Mouse (Mus musculus) hindbrain, embryonic 16.5 days (tissue): Measurements from ENCODE around the gene Zeb2. TPM values are rescaled to one million over a fixed set of nuclear protein-coding genes. Genes with fewer than 3 reads are reported as not detected.

Source experiments
- ATAC-seq: fragments of 200-750 bp; cut with Nextera tagmentation; 2 replicates; pipeline ENCODE4 v1.8.0; 2017; ENCODE audit warnings: moderate TSS enrichment, moderate library complexity
- H3K27ac ChIP-seq: fragments of 300-500 bp; sonication (generic); 2 replicates; pipeline ENCODE4 v1.5.1; 2014; ENCODE audit warnings: low read depth, mild to moderate bottlenecking, control low read depth, low read length, moderate library complexity
- H3K27me3 ChIP-seq: fragments of 300-500 bp; sonication (generic); replicated peaks from 2 replicates; pipeline ENCODE4 v1.6.1; 2014; ENCODE audit warnings: low read length; ENCODE audit not compliant: control insufficient read depth, insufficient read depth
- H3K36me3 ChIP-seq: fragments of 300-500 bp; sonication (generic); 2 replicates; pipeline ENCODE4 v1.6.1; 2014; ENCODE audit warnings: mild to moderate bottlenecking, low read length, moderate library complexity, mixed read lengths; ENCODE audit not compliant: control insufficient read depth, insufficient read depth
- H3K4me1 ChIP-seq: fragments of 300-500 bp; sonication (generic); 2 replicates; pipeline ENCODE4 v1.6.1; 2014; ENCODE audit warnings: low read depth, low read length; ENCODE audit not compliant: control insufficient read depth, insufficient read depth
- H3K4me2 ChIP-seq: fragments of 300-500 bp; sonication (generic); 2 replicates; pipeline ENCODE4 v1.6.1; 2014; ENCODE audit warnings: mild to moderate bottlenecking, low read length, control low read depth, moderate library complexity
- H3K4me3 ChIP-seq: fragments of 300-500 bp; sonication (generic); 2 replicates; pipeline ENCODE4 v1.5.1; 2014; ENCODE audit warnings: mild to moderate bottlenecking, low read length, control low read depth, moderate library complexity
- H3K9ac ChIP-seq: fragments of 300-500 bp; sonication (generic); 2 replicates; pipeline ENCODE4 v1.6.1; 2014; ENCODE audit warnings: low read depth, mild to moderate bottlenecking, control low read depth, low read length, moderate library complexity
- H3K9me3 ChIP-seq: fragments of 300-500 bp; sonication (generic); 2 replicates; pipeline ENCODE4 v1.6.1; 2014; ENCODE audit warnings: mild to moderate bottlenecking, low read length, moderate library complexity; ENCODE audit not compliant: control insufficient read depth
- WGBS: fragments of 180-500 bp; shearing (Covaris S2); extraction: QIAGEN DNeasy Blood & Tissue Kit; methylation state at CpG from one replicate; pipeline ENCODE4 v1.1.7; 2014; 5-methylcytosine and 5-hydroxymethylcytosine counted together
- polyA plus RNA-seq: library from polyadenylated mRNA; unstranded; fragments of >200 nt; fragmentation: Nextera tagmentation; extraction: Ambion mirVana; gene quantifications from 2 replicates; pipeline ENCODE4 v1.2.1, GENCODE M21; 2015

The Zeb2 gene
- polyA plus RNA-seq, 1 experiment from 2014 or later = 30.3 TPM

DNA sequence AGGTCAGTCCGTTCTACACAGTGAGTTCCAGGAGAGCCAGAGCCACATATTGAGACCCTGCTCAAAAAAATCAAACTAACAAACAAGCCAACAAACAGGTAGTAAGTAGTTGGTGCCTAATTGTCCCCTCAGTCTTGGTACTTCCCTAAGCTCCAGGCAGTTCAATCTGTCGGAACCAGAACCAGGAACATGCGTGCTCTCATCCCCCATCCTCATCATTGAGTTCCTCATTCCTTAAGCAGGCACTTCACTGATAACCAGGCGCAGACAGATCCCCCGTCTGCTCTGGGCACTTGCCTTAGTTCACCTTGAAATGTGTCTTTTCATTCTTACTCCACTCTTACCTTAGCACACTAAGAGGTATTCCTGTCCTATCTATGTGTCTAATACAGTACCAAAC, 103.9 kb downstream of the Zeb2 start:
- Histone ChIP-seq H3K27ac (no peak overlapping the region), H3K9me3 (no peaks in the 10 kb centered on the region), H3K9ac (no peak overlapping the region), H3K36me3 (no peaks in the 10 kb centered on the region), H3K4me1 (no peaks in the 10 kb centered on the region), H3K27me3 (no peaks in the 10 kb centered on the region), H3K4me2 (no peak overlapping the region), H3K4me3 (no peak overlapping the region)
- WGBS = 99% methylated on average over 5 of the region's 5 CpGs
- ATAC-seq = no peak

DNA sequence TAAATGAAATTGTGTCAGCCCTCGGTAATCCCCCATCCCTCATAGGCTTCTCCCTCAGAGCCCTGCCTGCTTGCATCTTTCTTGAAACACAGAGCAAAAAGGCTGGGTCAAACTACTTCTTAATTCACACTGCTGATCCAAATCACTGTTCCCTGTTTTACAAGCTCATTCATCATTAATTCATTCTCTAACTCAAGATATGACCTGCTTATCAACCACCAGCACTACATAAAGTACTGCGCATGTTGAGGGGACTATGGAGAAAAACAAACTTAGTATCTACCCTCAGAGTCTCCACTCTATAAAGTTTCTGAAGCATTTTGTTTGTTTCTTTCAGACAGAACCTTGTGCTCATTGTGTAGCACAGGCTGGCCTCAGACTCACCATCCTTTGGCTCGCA, 104.5 kb downstream of the Zeb2 start:
- Histone ChIP-seq H3K4me2 (no peak overlapping the region), H3K4me3 (no peak overlapping the region), H3K36me3 (no peaks in the 10 kb centered on the region), H3K4me1 (no peaks in the 10 kb centered on the region), H3K27ac (no peak overlapping the region), H3K27me3 (no peaks in the 10 kb centered on the region), H3K9ac (no peak overlapping the region), H3K9me3 (no peaks in the 10 kb centered on the region)
- ATAC-seq = no peak
- 87% methylated on average over 3 of the region's 3 CpGs for WGBS

DNA sequence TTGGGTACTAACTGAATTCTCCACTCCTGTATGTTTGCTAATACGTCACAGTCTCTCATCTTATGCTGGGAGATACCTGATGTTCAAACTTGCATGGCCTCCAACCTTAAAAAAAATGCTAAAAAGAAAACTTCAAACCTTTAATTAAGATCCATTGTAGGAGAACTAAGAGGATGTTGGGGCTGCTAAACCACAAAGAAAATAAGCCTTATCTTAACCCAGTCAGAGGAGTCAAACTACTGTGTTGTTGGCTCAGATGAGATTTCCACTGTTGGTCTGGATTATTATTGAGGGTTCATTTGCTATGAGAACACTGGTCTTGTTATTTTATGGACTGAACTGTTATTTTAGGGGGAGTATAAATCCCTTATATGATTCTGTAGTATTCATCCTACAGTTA, 106.5 kb downstream of the Zeb2 start:
- ATAC-seq = no peak
- Histone ChIP-seq H3K36me3 (no peaks in the 10 kb centered on the region), H3K4me1 (no peaks in the 10 kb centered on the region), H3K4me2 (no peak overlapping the region), H3K9ac (no peak overlapping the region), H3K4me3 (no peak overlapping the region), H3K27ac (no peak overlapping the region), H3K9me3 (no peaks in the 10 kb centered on the region), H3K27me3 (no peaks in the 10 kb centered on the region)
- 100% methylated on average over 1 of the region's 1 CpGs for WGBS

DNA sequence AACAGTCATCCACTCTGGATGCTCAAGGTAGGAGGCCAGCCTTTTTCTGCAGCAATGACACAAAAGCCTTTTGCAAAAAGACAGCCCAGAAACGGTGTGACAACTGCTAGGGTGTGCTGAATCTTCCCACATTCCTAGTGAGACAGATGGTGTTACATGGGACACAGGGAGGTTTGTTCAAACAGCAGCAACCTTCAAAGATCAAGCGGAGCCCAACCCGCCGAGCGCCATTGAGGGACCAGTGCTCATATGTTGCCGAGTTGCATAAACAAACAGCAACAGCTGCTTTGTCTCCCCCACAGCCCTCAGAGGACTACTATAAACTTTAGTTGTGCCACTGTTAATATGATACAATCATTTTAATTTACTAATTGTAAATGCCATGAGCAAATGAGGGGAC, 117.3 kb downstream of the Zeb2 start:
- Histone ChIP-seq H3K4me2 (no peak overlapping the region), H3K4me3 (no peak overlapping the region), H3K4me1 (peaks cover 3% of the 10 kb centered on the region; the same call in 1 of the 2 replicates), H3K27ac (no peak overlapping the region), H3K9ac (no peak overlapping the region), H3K36me3 (peaks cover 8% of the 10 kb centered on the region; the same call in 1 of the 2 replicates), H3K27me3 (no peaks in the 10 kb centered on the region), H3K9me3 (no peaks in the 10 kb centered on the region)
- ATAC-seq = peak; percentile 54; the same call in 1 of the 2 replicates
- WGBS = 36% methylated on average over 6 of the region's 6 CpGs

DNA sequence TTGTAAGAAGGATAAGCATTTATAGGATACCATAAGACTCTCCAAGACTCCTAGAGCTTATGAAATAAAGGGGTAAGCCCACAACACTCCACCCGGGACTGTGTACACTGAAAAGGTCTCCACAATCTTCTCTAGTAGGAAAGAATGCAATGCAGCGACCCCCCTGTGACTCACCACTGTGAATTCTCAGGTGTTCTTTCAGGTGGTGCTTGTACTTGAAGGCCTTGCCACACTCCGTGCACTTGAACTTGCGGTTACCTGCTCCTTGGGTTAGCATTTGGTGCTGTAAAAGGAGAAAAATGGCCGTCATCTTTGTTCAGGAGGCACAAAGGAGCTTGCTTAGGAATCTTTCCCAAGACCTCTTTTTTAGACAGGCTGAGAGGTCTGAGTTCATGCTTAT, 118.5 kb downstream of the Zeb2 start:
- Histone ChIP-seq H3K4me2 (no peak overlapping the region), H3K9me3 (no peaks in the 10 kb centered on the region), H3K4me3 (no peak overlapping the region), H3K4me1 (peaks cover 3% of the 10 kb centered on the region; the same call in 1 of the 2 replicates), H3K27ac (no peak overlapping the region), H3K36me3 (peaks cover 8% of the 10 kb centered on the region; the same call in 1 of the 2 replicates), H3K27me3 (no peaks in the 10 kb centered on the region), H3K9ac (no peak overlapping the region)
- 95% methylated on average over 5 of the region's 5 CpGs for WGBS
- ATAC-seq = no peak

DNA sequence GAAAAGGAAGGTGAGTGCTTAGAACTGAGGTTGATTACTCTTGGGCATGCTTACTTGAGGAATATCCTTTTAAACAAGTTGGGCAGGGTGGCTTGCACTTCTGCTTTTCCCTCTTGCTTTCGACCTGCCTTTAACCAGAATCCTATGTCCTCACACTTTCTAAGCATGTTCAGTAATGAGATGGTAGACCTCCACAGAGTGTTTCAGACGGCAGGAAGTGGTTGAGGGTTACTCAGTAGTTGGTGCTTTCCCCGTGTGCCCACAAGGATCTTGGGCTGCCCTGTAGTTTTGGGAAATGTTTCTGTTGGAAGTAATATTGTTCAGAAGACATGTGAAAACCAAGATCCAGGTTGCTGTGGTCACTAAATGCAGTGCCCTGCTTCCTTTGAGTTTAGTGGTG, 135.5 kb downstream of the Zeb2 start:
- Histone ChIP-seq H3K4me1 (peaks cover 4% of the 10 kb centered on the region), H3K4me2 (no peak overlapping the region), H3K9ac (no peak overlapping the region), H3K9me3 (no peaks in the 10 kb centered on the region), H3K27me3 (no peaks in the 10 kb centered on the region), H3K4me3 (no peak overlapping the region), H3K27ac (no peak overlapping the region), H3K36me3 (no peaks in the 10 kb centered on the region)
- ATAC-seq = no peak
- 86% methylated on average over 3 of the region's 3 CpGs for WGBS

DNA sequence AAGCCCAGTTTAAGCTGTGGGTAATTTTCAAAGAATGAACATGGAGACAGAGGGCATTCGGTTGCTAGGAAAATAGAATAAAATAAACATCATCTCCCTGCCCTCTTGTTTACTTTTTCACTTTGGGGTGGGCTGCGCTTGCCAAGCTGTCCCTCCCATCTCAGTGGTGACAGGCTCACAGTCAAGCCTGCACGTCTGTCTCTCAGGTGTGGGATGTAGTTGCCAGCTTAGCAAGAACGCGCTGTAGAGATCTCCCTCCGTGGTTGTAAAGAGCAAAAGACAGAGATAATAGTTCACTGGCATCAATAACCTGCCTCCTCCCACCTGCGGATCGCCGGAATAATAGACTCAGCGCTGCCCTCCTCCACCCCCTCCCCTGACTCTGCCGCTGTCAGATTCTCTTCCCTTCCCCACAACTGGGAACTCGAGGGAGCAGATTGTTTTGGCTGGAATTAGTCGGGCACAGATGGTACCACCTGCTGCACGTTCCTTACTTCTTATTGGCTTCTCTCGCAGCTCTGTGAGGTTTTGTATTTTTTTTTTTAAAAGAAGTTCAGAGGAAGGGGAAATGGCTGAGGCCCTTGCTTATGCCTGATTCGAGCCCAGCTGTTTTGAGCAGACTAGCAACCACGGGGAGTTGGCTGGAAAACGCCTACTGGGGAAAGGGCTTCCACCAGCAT, 138.0 kb downstream of the Zeb2 start:
- H3K27ac ChIP-seq = no peak overlapping the region
- no peaks in the 10 kb centered on the region for H3K27me3 ChIP-seq
- H3K9ac ChIP-seq = peak overlapping the region; percentile 24; the same call in 1 of the 2 replicates
- peaks cover 4% of the 10 kb centered on the region for H3K4me1 ChIP-seq
- no peaks in the 10 kb centered on the region for H3K36me3 ChIP-seq
- no peaks in the 10 kb centered on the region for H3K9me3 ChIP-seq
- ATAC-seq = peak; percentile 71
- peak overlapping the region; percentile 71 for H3K4me2 ChIP-seq
- 4% methylated on average over 18 of the region's 18 CpGs for WGBS
- peak overlapping the region; percentile 37 for H3K4me3 ChIP-seq

DNA sequence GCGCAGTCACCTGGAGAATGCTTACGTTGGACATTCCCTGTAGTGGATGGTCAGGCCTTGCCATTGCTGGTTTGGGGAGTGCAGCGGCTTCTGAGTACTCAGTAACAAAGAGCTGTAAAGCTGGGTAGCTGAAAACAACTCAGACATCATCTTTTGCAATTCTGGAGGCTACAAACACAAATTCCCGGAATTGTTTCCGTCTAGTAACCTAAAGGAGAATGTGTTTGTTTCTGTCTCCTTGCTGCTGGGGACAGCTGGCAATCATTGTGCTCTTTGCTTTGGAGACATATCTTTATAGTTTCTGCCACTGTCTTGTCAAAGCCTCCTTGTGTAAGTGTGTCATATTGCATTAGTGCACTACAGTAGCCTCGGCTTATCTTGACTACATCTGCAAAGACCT, 139.2 kb downstream of the Zeb2 start:
- ATAC-seq = no peak
- 83% methylated on average over 6 of the region's 6 CpGs for WGBS
- Histone ChIP-seq H3K36me3 (no peaks in the 10 kb centered on the region), H3K9ac (no peak overlapping the region), H3K9me3 (no peaks in the 10 kb centered on the region), H3K27me3 (no peaks in the 10 kb centered on the region), H3K4me1 (peaks cover 4% of the 10 kb centered on the region), H3K4me2 (no peak overlapping the region), H3K4me3 (no peak overlapping the region), H3K27ac (no peak overlapping the region)

DNA sequence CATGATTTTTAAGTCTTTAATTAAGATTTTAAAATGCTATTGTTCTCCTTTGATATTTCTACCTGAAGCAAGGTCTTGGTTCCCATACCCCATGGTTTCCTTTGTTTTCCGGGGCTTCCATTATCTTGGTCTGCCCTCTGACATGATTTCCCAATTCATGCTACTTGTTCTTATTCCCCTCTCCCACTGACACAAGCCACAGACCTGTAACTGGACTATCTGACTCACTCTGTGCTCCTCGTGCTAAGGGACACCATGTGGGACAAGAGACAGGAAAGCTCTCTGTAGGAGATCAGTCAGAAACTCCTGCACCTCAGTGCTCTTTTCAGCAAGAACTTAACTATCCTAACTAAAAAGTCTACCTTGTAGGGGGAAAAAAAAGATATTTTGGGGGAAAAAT, 139.6 kb downstream of the Zeb2 start:
- Histone ChIP-seq H3K9ac (no peak overlapping the region), H3K4me1 (peaks cover 4% of the 10 kb centered on the region)

More for the DNA sequence above, 139.6 kb downstream of the Zeb2 start:
- Histone ChIP-seq H3K27ac (no peak overlapping the region), H3K4me2 (no peak overlapping the region), H3K27me3 (no peaks in the 10 kb centered on the region), H3K36me3 (no peaks in the 10 kb centered on the region), H3K4me3 (no peak overlapping the region), H3K9me3 (no peaks in the 10 kb centered on the region)
- WGBS = 65% methylated on average over 2 of the region's 2 CpGs
- ATAC-seq = no peak
